Mouse (Mus musculus) adrenal gland, adult (tissue): Measurements from ENCODE around the gene Hmgn1.
"Not testable (repeated sequence)": the region's sequence is repeated elsewhere in the genome, so short reads cannot be mapped to it uniquely, and the experiment has no call there.

Experiments
- DNase-seq, 2 experiments: peaks; one replicate each; pipeline ENCODE4 v3.0.0; 2022 to 2023; ENCODE audit warnings: low spot score in 1 of 2; ENCODE audit not compliant: inconsistent age in 2 of 2

Hmgn1 gene

GRCm38 (mm10) chr16:96127288-96127656 is 257 bp downstream of the Hmgn1 start:
- DNase-seq, result no peak

GRCm38 (mm10) chr16:96126684-96127171 is 801 bp downstream of the Hmgn1 start:
- DNase-seq, result peak; percentile 54 to 79

GRCm38 (mm10) chr16:96120022-96120623 is 7.4 kb downstream of the Hmgn1 start:
- peak in 1 of 2 experiments; percentile 47 for DNase-seq

- peak in 1 of 2 experiments; percentile 44 for DNase-seq
Observed at GRCm38 (mm10) chr16:96114729-96115128, 12.8 kb downstream of the Hmgn1 start.

- no peak for DNase-seq
Observed at GRCm38 (mm10) chr16:96112769-96113168, 14.8 kb downstream of the Hmgn1 start.

- no peak for DNase-seq
Observed at GRCm38 (mm10) chr16:96110655-96111345, 16.7 kb downstream of the Hmgn1 start.

GRCm38 (mm10) chr16:96109673-96110072 is 17.9 kb downstream of the Hmgn1 start:
- no peak for DNase-seq

GRCm38 (mm10) chr16:96103036-96103435 is 24.5 kb downstream of the Hmgn1 start:
- DNase-seq, result peak in 1 of 2 experiments; percentile 71

- DNase-seq, result not testable (repeated sequence)
Observed at GRCm38 (mm10) chr16:96097811-96098210, 29.7 kb downstream of the Hmgn1 start.

- no peak for DNase-seq
Observed at GRCm38 (mm10) chr16:96095966-96096365, 31.6 kb downstream of the Hmgn1 start.

GRCm38 (mm10) chr16:96091515-96092504 is 35.7 kb downstream of the Hmgn1 start:
- DNase-seq, result peak; percentile 42 to 58

- no peak for DNase-seq
Observed at GRCm38 (mm10) chr16:96088120-96088519, 39.4 kb downstream of the Hmgn1 start.

- DNase-seq, result no peak
Observed at GRCm38 (mm10) chr16:96087436-96087835, 40.1 kb downstream of the Hmgn1 start.

- DNase-seq, result no peak
Observed at GRCm38 (mm10) chr16:96087001-96087400, 40.5 kb downstream of the Hmgn1 start.

- DNase-seq, result no peak
Observed at GRCm38 (mm10) chr16:96085597-96085996, 41.9 kb downstream of the Hmgn1 start.

- peak in 1 of 2 experiments; percentile 68 for DNase-seq
Observed at GRCm38 (mm10) chr16:96083179-96083646, 44.3 kb downstream of the Hmgn1 start.

GRCm38 (mm10) chr16:96082301-96083178 is 45.0 kb downstream of the Hmgn1 start, which contains the start of gene Brwd1:
Brwd1 (minus strand) TSS chr16:96082526.
- DNase-seq, result peak; percentile 95 to 96

- DNase-seq, result peak; percentile 82 to 91
Observed at GRCm38 (mm10) chr16:96081742-96082241, 45.7 kb downstream of the Hmgn1 start.

- peak; percentile 93 to 98 for DNase-seq
Observed at GRCm38 (mm10) chr16:96081331-96081730, 46.2 kb downstream of the Hmgn1 start.

GRCm38 (mm10) chr16:96080524-96080923 is 47.0 kb downstream of the Hmgn1 start:
- DNase-seq, result peak in 1 of 2 experiments; percentile 53
